Mouse (Mus musculus): ENCODE measurements around the gene Gm21258. TPM values are rescaled to one million over a fixed set of nuclear protein-coding genes. Genes with fewer than 3 reads are reported as not detected.
"Not testable (repeated sequence)": the region's sequence is repeated elsewhere in the genome, so short reads cannot be mapped to it uniquely, and the experiment has no call there.

Gm21258 gene
- polyA plus RNA-seq (2016; fragmentation: Nextera tagmentation; extraction: Ambion mirVana), result not detected in 2 replicates

GRCm38 (mm10) chrY:52779740-52780139 is at the start of gene Gm21258:
Gm21258 (plus strand) TSS chrY:52780040.
- not testable (repeated sequence) for H3K4me2 ChIP-seq (replicated peaks); H3K9ac ChIP-seq
- no CpG with 5 or more reads among the region's 6 CpGs for WGBS

More at GRCm38 (mm10) chrY:52779740-52780139, at the start of gene Gm21258:
- not testable (repeated sequence) for H3K9me3 ChIP-seq (replicated peaks); H3K4me3 ChIP-seq; H3K4me1 ChIP-seq; H3K27me3 ChIP-seq; ATAC-seq (ENCODE audit: low FRiP score); H3K36me3 ChIP-seq; H3K27ac ChIP-seq
